Mouse (Mus musculus): ENCODE data around the gene Prss23.

The Prss23 gene

GRCm38 (mm10) chr7:89499516-89500307 is 27.3 kb downstream of the Prss23 start:
- peak; percentile 34 for DNase-seq

GRCm38 (mm10) chr7:89483769-89484568 is 43.0 kb downstream of the Prss23 start:
- no peak for DNase-seq

- no peak for DNase-seq
Measured at GRCm38 (mm10) chr7:89481723-89482122, 45.3 kb downstream of the Prss23 start.

- no peak for DNase-seq
Measured at GRCm38 (mm10) chr7:89478490-89478889, 48.5 kb downstream of the Prss23 start.

GRCm38 (mm10) chr7:89477294-89477999 is 49.5 kb downstream of the Prss23 start:
- DNase-seq: no peak

- no peak for DNase-seq
Measured at GRCm38 (mm10) chr7:89473442-89473841, 53.5 kb downstream of the Prss23 start.

GRCm38 (mm10) chr7:89463775-89464592 is 63.0 kb downstream of the Prss23 start:
- DNase-seq: peak; percentile 4

- no peak for DNase-seq
Measured at GRCm38 (mm10) chr7:89463246-89463645, 63.7 kb downstream of the Prss23 start.

- DNase-seq: no peak
Measured at GRCm38 (mm10) chr7:89462646-89463207, 64.3 kb downstream of the Prss23 start.

GRCm38 (mm10) chr7:89461351-89461750 is 65.6 kb downstream of the Prss23 start:
- no peak for DNase-seq

- no peak for DNase-seq
Measured at GRCm38 (mm10) chr7:89460911-89461310, 66.1 kb downstream of the Prss23 start.

- no peak for DNase-seq
Measured at GRCm38 (mm10) chr7:89459691-89460090, 67.3 kb downstream of the Prss23 start.
